Mouse (Mus musculus): ENCODE measurements around the gene Bod1l. TPM values are rescaled to one million over a fixed set of nuclear protein-coding genes. Genes with fewer than 3 reads are reported as not detected.
A peak's percentile ranks its signal among the peaks of the same experiment; 100 is the strongest.

Gene Bod1l
- polyA plus RNA-seq, 2 experiments from 2014 or later = 34.0 to 46.1 TPM

GRCm38 (mm10) chr5:41794434-41794833, 49.7 kb downstream of the Bod1l start:
- no peak for ATAC-seq

- no peak for ATAC-seq
These were observed 53.6 kb downstream of the Bod1l start for GRCm38 (mm10) chr5:41790517-41790916.

GRCm38 (mm10) chr5:41788877-41789276, 55.2 kb downstream of the Bod1l start:
- peak; percentile 72 for ATAC-seq

- no peak for ATAC-seq
These were observed 62.2 kb downstream of the Bod1l start for GRCm38 (mm10) chr5:41781890-41782289.

- no peak for ATAC-seq
These were observed 64.1 kb downstream of the Bod1l start for GRCm38 (mm10) chr5:41780026-41780425.

GRCm38 (mm10) chr5:41775728-41776127, 68.4 kb downstream of the Bod1l start:
- no peak for ATAC-seq

- ATAC-seq = no peak
These were observed 68.8 kb downstream of the Bod1l start for GRCm38 (mm10) chr5:41775273-41775672.

- ATAC-seq = peak; percentile 91
These were observed 75.6 kb downstream of the Bod1l start for GRCm38 (mm10) chr5:41768382-41769040.

- ATAC-seq = no peak
These were observed 76.6 kb downstream of the Bod1l start for GRCm38 (mm10) chr5:41767296-41768200.

GRCm38 (mm10) chr5:41766406-41767010, 77.6 kb downstream of the Bod1l start:
- no peak for ATAC-seq

- ATAC-seq = no peak
These were observed 78.3 kb downstream of the Bod1l start for GRCm38 (mm10) chr5:41765626-41766405.

- ATAC-seq = no peak
These were observed 80.1 kb downstream of the Bod1l start, which contains the start of gene Nkx3-2 for GRCm38 (mm10) chr5:41763731-41764721. Nkx3-2 (minus strand) TSS chr5:41764501.

GRCm38 (mm10) chr5:41762947-41763730, 81.0 kb downstream of the Bod1l start:
- no peak for ATAC-seq

GRCm38 (mm10) chr5:41762141-41762946, 81.8 kb downstream of the Bod1l start:
- ATAC-seq = peak; percentile 38

GRCm38 (mm10) chr5:41761509-41762140, 82.5 kb downstream of the Bod1l start:
- ATAC-seq = no peak

GRCm38 (mm10) chr5:41760831-41761508, 83.1 kb downstream of the Bod1l start:
- ATAC-seq = no peak

- no peak for ATAC-seq
These were observed 84.0 kb downstream of the Bod1l start for GRCm38 (mm10) chr5:41760071-41760470.

Data from CD4-positive, CD25-positive, alpha-beta regulatory T cell, adult 4 months (primary cell).